Mouse (Mus musculus) CH12.LX (cell line): Measurements from ENCODE around the gene Tmem150c. TPM values are rescaled to one million over a fixed set of nuclear protein-coding genes. Genes with fewer than 3 reads are reported as not detected.

Experiments
- DNase-seq: peaks from one replicate; pipeline ENCODE4 v3.0.0-alpha.2; 2013; ENCODE audit errors: extremely low read depth
- H3K27ac ChIP-seq: 2 replicates; pipeline ENCODE4 v1.5.1; 2012; ENCODE audit warnings: low read depth, mild to moderate bottlenecking, control low read depth, moderate library complexity; ENCODE audit not compliant: insufficient read depth
- H3K27me3 ChIP-seq: replicated peaks from 2 replicates; pipeline ENCODE3; 2012; ENCODE audit warnings: inconsistent platforms
- H3K36me3 ChIP-seq, 2 experiments: replicated peaks in 1 of 2; 2 replicates each; pipeline versions ENCODE3 to v1.6.1; 2012; ENCODE audit warnings: inconsistent platforms in 1 of 2, low read length in 1 of 2, mild to moderate bottlenecking in 1 of 2, mixed read lengths in 1 of 2, moderate library complexity in 1 of 2; ENCODE audit not compliant: control insufficient read depth in 1 of 2, insufficient read depth in 1 of 2
- H3K4me1 ChIP-seq, 2 experiments: 2 replicates each; pipeline ENCODE4 v1.6.1; 2012; ENCODE audit warnings: inconsistent platforms in 1 of 2, moderate library complexity in 1 of 2; ENCODE audit not compliant: insufficient read depth in 2 of 2, control insufficient read depth in 1 of 2
- H3K4me2 ChIP-seq: 2 replicates; pipeline ENCODE4 v1.6.1; 2012; ENCODE audit warnings: low read depth, mild to moderate bottlenecking, control low read depth; ENCODE audit not compliant: poor library complexity, insufficient read depth, severe bottlenecking
- H3K4me3 ChIP-seq, 3 experiments: fragments of 150-350 bp in 1 of 3; sonication (generic) in 1 of 3; replicated peaks in 1 of 3; 2 replicates each; pipeline versions ENCODE3 to v1.5.1; 2011 to 2012; ENCODE audit warnings: low read depth in 2 of 3, low read length in 2 of 3, mild to moderate bottlenecking in 2 of 3, moderate library complexity in 2 of 3, control low read depth in 1 of 3, improper control_type of control experiment in 1 of 3, inconsistent platforms in 1 of 3, mixed read lengths in 1 of 3; ENCODE audit not compliant: poor library complexity in 1 of 3
- H3K79me2 ChIP-seq: replicated peaks from 2 replicates; pipeline ENCODE4 v1.6.1; 2012; ENCODE audit warnings: mild to moderate bottlenecking, moderate library complexity; ENCODE audit not compliant: control insufficient read depth, poor library complexity, insufficient read depth, severe bottlenecking; ENCODE audit errors: extremely low read depth
- H3K9ac ChIP-seq: 2 replicates; pipeline ENCODE4 v1.6.1; 2012; ENCODE audit warnings: low read depth, mild to moderate bottlenecking, control low read depth, moderate library complexity; ENCODE audit not compliant: insufficient read depth
- H3K9me3 ChIP-seq: replicated peaks from 2 replicates; pipeline ENCODE3; 2012; ENCODE audit warnings: low read length, inconsistent platforms, mixed read lengths
- E2F4 ChIP-seq: IDR thresholded peaks from 2 replicates; pipeline ENCODE4 v1.6.1; 2011; ENCODE audit warnings: low read depth, low read length, improper control_type of control experiment; ENCODE audit not compliant: insufficient replicate concordance
- EP300 ChIP-seq: IDR thresholded peaks from 2 replicates; pipeline ENCODE4 v1.6.1; 2011; ENCODE audit warnings: low read length, improper control_type of control experiment
- GABPA ChIP-seq: IDR thresholded peaks from 2 replicates; pipeline ENCODE4 v1.6.1; 2012; ENCODE audit warnings: low read depth, low read length, improper control_type of control experiment, inconsistent platforms; ENCODE audit not compliant: insufficient replicate concordance
- IRF4 ChIP-seq: IDR thresholded peaks from 2 replicates; pipeline ENCODE4 v1.6.1; 2014; ENCODE audit warnings: low read depth, mild to moderate bottlenecking, inconsistent platforms, low read length, improper control_type of control experiment
- KAT2A ChIP-seq: IDR thresholded peaks from 2 replicates; pipeline ENCODE4 v1.6.1; 2012; ENCODE audit warnings: low read length, improper control_type of control experiment, inconsistent platforms; ENCODE audit not compliant: insufficient replicate concordance
- MAFK ChIP-seq: IDR thresholded peaks from 2 replicates; pipeline ENCODE4 v1.6.1; 2011; ENCODE audit warnings: low read length, improper control_type of control experiment; ENCODE audit not compliant: insufficient replicate concordance
- MAZ ChIP-seq: IDR thresholded peaks from 2 replicates; pipeline ENCODE4 v1.6.1; 2012; ENCODE audit warnings: low read depth, mild to moderate bottlenecking, inconsistent platforms, low read length, improper control_type of control experiment, moderate library complexity
- MXI1 ChIP-seq: IDR thresholded peaks from 2 replicates; pipeline ENCODE4 v1.6.1; 2011; ENCODE audit warnings: mild to moderate bottlenecking, low read depth, low read length, improper control_type of control experiment
- MYC ChIP-seq: IDR thresholded peaks from 2 replicates; pipeline ENCODE4 v1.6.1; 2011; ENCODE audit warnings: low read depth, mild to moderate bottlenecking, improper control_type of control experiment, low read length
- NELFE ChIP-seq: IDR thresholded peaks from 2 replicates; pipeline ENCODE4 v1.6.1; 2011; ENCODE audit warnings: low read depth, low read length, improper control_type of control experiment
- POLR2A ChIP-seq: IDR thresholded peaks from 2 replicates; pipeline ENCODE4 v1.6.1; 2011; ENCODE audit warnings: low read depth, mild to moderate bottlenecking, improper control_type of control experiment, low read length
- POLR2AphosphoS2 ChIP-seq: IDR thresholded peaks from 2 replicates; pipeline ENCODE4 v1.6.1; 2011; ENCODE audit warnings: low read depth, low read length, improper control_type of control experiment
- RAD21 ChIP-seq: IDR thresholded peaks from 2 replicates; pipeline ENCODE4 v1.6.1; 2011; ENCODE audit warnings: low read depth, mild to moderate bottlenecking, low read length, improper control_type of control experiment, moderate library complexity
- RCOR1 ChIP-seq: conservative IDR thresholded peaks from 2 replicates; pipeline ENCODE4 v1.6.1; 2012; ENCODE audit warnings: low read depth, mild to moderate bottlenecking, inconsistent platforms, low read length, improper control_type of control experiment
- SIN3A ChIP-seq: IDR thresholded peaks from 2 replicates; pipeline ENCODE4 v1.6.1; 2012; ENCODE audit warnings: low read length, improper control_type of control experiment, inconsistent platforms
- SMC3 ChIP-seq: IDR thresholded peaks from 2 replicates; pipeline ENCODE4 v1.6.1; 2011; ENCODE audit warnings: low read depth, low read length, improper control_type of control experiment
- TBP ChIP-seq: conservative IDR thresholded peaks from 2 replicates; pipeline ENCODE4 v1.6.1; 2011; ENCODE audit warnings: low read depth, low read length, improper control_type of control experiment
- TCF12 ChIP-seq: IDR thresholded peaks from 2 replicates; pipeline ENCODE4 v1.6.1; 2014; ENCODE audit warnings: low read depth, mild to moderate bottlenecking, inconsistent platforms, low read length, improper control_type of control experiment
- UBTF ChIP-seq: IDR thresholded peaks from 2 replicates; pipeline ENCODE4 v1.6.1; 2012; ENCODE audit warnings: low read depth, mild to moderate bottlenecking, inconsistent platforms, low read length, improper control_type of control experiment, moderate library complexity
- USF1 ChIP-seq: IDR thresholded peaks from 2 replicates; pipeline ENCODE4 v1.6.1; 2014; ENCODE audit warnings: low read depth, mild to moderate bottlenecking, inconsistent platforms, low read length, improper control_type of control experiment
- ZKSCAN1 ChIP-seq: IDR thresholded peaks from 2 replicates; pipeline ENCODE4 v1.6.1; 2012; ENCODE audit warnings: low read depth, inconsistent platforms, low read length, improper control_type of control experiment, borderline replicate concordance
- dilution Hi-C: fragments of 300-500 bp; cut with MboI; formaldehyde crosslinking; loops from 2 replicates; pipeline ENCODE4 v1.14.3; 2020; ENCODE audit warnings: low sequenced_read_pairs; ENCODE audit not compliant: extremely low pct_unique_long_range_greater_than_20kb, extremely low pct_ligation_motif_present
- in situ Hi-C: fragments of 300-500 bp; cut with MboI; formaldehyde crosslinking; loops from 3 replicates; pipeline ENCODE4 v1.14.3; 2019; ENCODE audit warnings: low sequenced_read_pairs, low pct_ligation_motif_present, low pct_unique_long_range_greater_than_20kb, mixed read lengths
- polyA plus RNA-seq: library from polyadenylated mRNA; unstranded; fragments of >175 nt; gene quantifications from 2 replicates; pipeline ENCODE4 v1.2.1, GENCODE M21; 2012; ENCODE audit warnings: low read depth; ENCODE audit not compliant: insufficient read length
- total RNA-seq, 2 experiments: library from RNA; depleted of rRNA; stranded (reverse); fragments of 300-350 nt in 1 of 2; fragments of >200 nt in 1 of 2; gene quantifications; 2 replicates each; pipeline ENCODE4 v1.2.3; 2012 to 2014

The Tmem150c gene
- total RNA-seq (2012; rRNA removed) (not detected in 2 replicates), total RNA-seq (2014; rRNA removed) (not detected in 2 replicates), polyA plus RNA-seq (not detected in 2 replicates)

- no peaks in the 10 kb centered on the region for H3K36me3 ChIP-seq
- dilution Hi-C loops: no loop called here
- H3K4me3 ChIP-seq: no peak within 1 kb of the TSS
- H3K27ac ChIP-seq: no peak within 1 kb of the TSS
- no peaks in the 10 kb centered on the region for H3K27me3 ChIP-seq
- in situ Hi-C loops: no loop called here
- no peak for TF ChIP-seq E2F4
- no peak for TF ChIP-seq KAT2A
- no peak for TF ChIP-seq RCOR1
- TF ChIP-seq MYC: no peak
- TF ChIP-seq POLR2A: no peak
- TF ChIP-seq USF1: no peak
- no peak for TF ChIP-seq ZKSCAN1
- TF ChIP-seq IRF4: no peak
- TF ChIP-seq SIN3A: no peak
- TF ChIP-seq, all 38 proteins: peak for 0
- H3K4me2 ChIP-seq: no peak within 1 kb of the TSS
- H3K9me3 ChIP-seq: peaks cover 7% of the 10 kb centered on the region
- H3K79me2 ChIP-seq: no peaks in the 10 kb centered on the region
- no peak for DNase-seq
- H3K4me1 ChIP-seq: peaks cover 0 to 9% of the 10 kb centered on the region in 2 experiments; a peak in 1 of 4 replicates
- no peak within 1 kb of the TSS for H3K9ac ChIP-seq
Observed at GRCm38 (mm10) chr5:100159638-100159973, at the start of gene Tmem150c. TSS of gene Tmem150c (minus strand) at chr5:100159808.

- in situ Hi-C loops: no loop called here
- DNase-seq: no peak
- no peak overlapping the region for H3K4me2 ChIP-seq
- H3K9me3 ChIP-seq: no peaks in the 10 kb centered on the region
- no peak overlapping the region for H3K9ac ChIP-seq
- no peaks in the 10 kb centered on the region for H3K36me3 ChIP-seq
- dilution Hi-C loops: no loop called here
- no peak overlapping the region for H3K4me3 ChIP-seq
- no peak overlapping the region for H3K27ac ChIP-seq
- H3K4me1 ChIP-seq: peaks cover 3 to 32% of the 10 kb centered on the region in 2 experiments; a peak in 3 of 4 replicates
- no peaks in the 10 kb centered on the region for H3K27me3 ChIP-seq
- no peaks in the 10 kb centered on the region for H3K79me2 ChIP-seq
- TF ChIP-seq EP300: no peak
- no peak for TF ChIP-seq TCF12
- TF ChIP-seq GABPA: no peak
- no peak for TF ChIP-seq USF1
Observed at GRCm38 (mm10) chr5:100209093-100209492, 49.5 kb upstream of the Tmem150c start.

GRCm38 (mm10) chr5:100206675-100207074, 47.1 kb upstream of the Tmem150c start:
- no peak for DNase-seq
- Histone ChIP-seq H3K9me3 (no peaks in the 10 kb centered on the region), H3K9ac (no peak overlapping the region), H3K27me3 (no peaks in the 10 kb centered on the region), H3K79me2 (no peaks in the 10 kb centered on the region), H3K36me3 (no peaks in the 10 kb centered on the region), H3K27ac (no peak overlapping the region), H3K4me2 (no peak overlapping the region), H3K4me3 (no peak overlapping the region), H3K4me1 (peaks cover 6 to 42% of the 10 kb centered on the region in 2 experiments)
- in situ Hi-C loops (no loop called here), dilution Hi-C loops (no loop called here)
- TF ChIP-seq MAFK (no peak), E2F4 (no peak), SMC3 (no peak), TBP (no peak), ZKSCAN1 (no peak), NELFE (no peak), MAZ (no peak), EP300 (no peak), MXI1 (no peak), POLR2AphosphoS2 (no peak), RAD21 (no peak), UBTF (no peak)
